Mouse (Mus musculus) CH12.LX (cell line): ENCODE measurements around the gene Ddx6.

Source experiments
- CTCF ChIP-seq, 2 experiments: IDR thresholded peaks in 1 of 2; conservative IDR thresholded peaks in 1 of 2; 2 replicates each; pipeline ENCODE4 v1.5.1; 2011 to 2012; ENCODE audit warnings: low read depth in 2 of 2, low read length in 2 of 2, improper control_type of control experiment in 1 of 2, inconsistent platforms in 1 of 2, mild to moderate bottlenecking in 1 of 2, moderate library complexity in 1 of 2
- EP300 ChIP-seq: IDR thresholded peaks from 2 replicates; pipeline ENCODE4 v1.6.1; 2011; ENCODE audit warnings: low read length, improper control_type of control experiment
- ETS1 ChIP-seq: conservative IDR thresholded peaks from 2 replicates; pipeline ENCODE4 v1.6.1; 2012; ENCODE audit warnings: low read depth, mild to moderate bottlenecking, inconsistent platforms, low read length, improper control_type of control experiment, moderate library complexity
- GABPA ChIP-seq: IDR thresholded peaks from 2 replicates; pipeline ENCODE4 v1.6.1; 2012; ENCODE audit warnings: low read depth, low read length, improper control_type of control experiment, inconsistent platforms; ENCODE audit not compliant: insufficient replicate concordance
- POLR2A ChIP-seq: IDR thresholded peaks from 2 replicates; pipeline ENCODE4 v1.6.1; 2011; ENCODE audit warnings: low read depth, mild to moderate bottlenecking, improper control_type of control experiment, low read length

- TF ChIP-seq POLR2A (peak; percentile 58), CTCF (conservative IDR thresholded peaks at IDR 0.05 in 1 of 2, IDR thresholded peaks at IDR 0.05 in 1 of 2; ENCODE audit: low read depth in 2 of 2, low read length in 2 of 2) (no peak), ETS1 (no peak), EP300 (no peak), GABPA (no peak)
These were observed 358 bp upstream of the Ddx6 start for GRCm38 (mm10) chr9:44604290-44604778.
